8 mouse cellular contexts compared by ENCODE assay signal in genomic region chr12:3871637-3872036, GRCm38 (mm10).
DNase-seq lines count a peak whose midpoint lies in the region; ATAC-seq and TF ChIP-seq lines count a peak whose summit lies in the region.

No protein-coding gene starts in this region.

- H3K27me3 ChIP-seq in hindbrain, postnatal 0 days (ENCODE audit: insufficient read depth, low read length): no peaks in the 10 kb centered on the region

- no peak overlapping the region for H3K4me2 ChIP-seq in hindbrain, postnatal 0 days (ENCODE audit: low read depth, low read length)

- peak overlapping the region; percentile 72 for H3K27ac ChIP-seq in hindbrain, postnatal 0 days

- peak; percentile 86 for DNase-seq in adrenal gland, adult 2 months
- DNase-seq in cerebellum, postnatal 36 days: peak; percentile 78
- peak; percentile 63 to 78 for DNase-seq in gastrocnemius, adult 8-10 months (ENCODE audit: low spot score in 2 of 2)
- peak; percentile 92 for DNase-seq in hindbrain, postnatal 0 days (ENCODE audit: low spot score)
- peak; percentile 82 to 83 for DNase-seq in left cerebral cortex, adult 18-20 months (ENCODE audit: low spot score in 2 of 2)
- peak; percentile 90 for DNase-seq in lung, postnatal 36 days
- DNase-seq in right cerebral cortex, postnatal 10 days (ENCODE audit: low spot score in 2 of 2): peak; percentile 86 to 89

- no peaks in the 10 kb centered on the region for H3K9me3 ChIP-seq in hindbrain, postnatal 0 days (ENCODE audit: low read length)

- 22% methylated on average over 15 of the region's 15 CpGs for WGBS in hindbrain, postnatal 0 days

- no peaks in the 10 kb centered on the region; the same call in none of the 2 replicates for H3K4me1 ChIP-seq in hindbrain, postnatal 0 days (ENCODE audit: insufficient read depth, low read length)

- H3K4me3 ChIP-seq in hindbrain, postnatal 0 days (ENCODE audit: low read length): no peak overlapping the region

- peak; percentile 73 for ATAC-seq in hindbrain, postnatal 0 days
- no peak for ATAC-seq in erythroblast, adult 5-6 weeks (replicated peaks; ENCODE audit: low FRiP score, poor library complexity, severe bottlenecking)

- H3K9ac ChIP-seq in hindbrain, postnatal 0 days (replicated peaks; ENCODE audit: low read length): no peak overlapping the region

- H3K36me3 ChIP-seq in hindbrain, postnatal 0 days (ENCODE audit: insufficient read depth, low read length): peaks cover 23% of the 10 kb centered on the region

- TF ChIP-seq CTCF in hindbrain, postnatal 0 days (IDR thresholded peaks at IDR 0.05; ENCODE audit: low read depth): peak; percentile 74
